Mouse (Mus musculus): ENCODE results near the gene Sult1c2. TPM values are rescaled to one million over a fixed set of nuclear protein-coding genes. Genes with fewer than 3 reads are reported as not detected.
A peak's percentile ranks its signal among the peaks of the same experiment; 100 is the strongest.
"Not testable (repeated sequence)": the region's sequence is repeated elsewhere in the genome, so short reads cannot be mapped to it uniquely, and the experiment has no call there.

Sult1c2 gene
- total and polyA plus RNA-seq, 3 experiments = not detected

- TF ChIP-seq RAD21 (IDR thresholded peaks at IDR 0.05; ENCODE audit: low read depth, low read length) (no peak), ETS1 (IDR thresholded peaks at IDR 0.05; ENCODE audit: low read depth, low read length) (no peak), MAX (IDR thresholded peaks at IDR 0.05; ENCODE audit: low read length) (no peak)
- H3K4me1 ChIP-seq (ENCODE audit: control insufficient read depth in 1 of 2, insufficient read depth in 2 of 2, low read length in 2 of 2) = no peaks in the 10 kb centered on the region
- no peaks in the 10 kb centered on the region for H3K79me2 ChIP-seq (ENCODE audit: control insufficient read depth, insufficient read depth, low read length, poor library complexity)
- H3K9ac ChIP-seq (ENCODE audit: control insufficient read depth, low read depth, low read length, poor library complexity, severe bottlenecking) = no peak overlapping the region
- no peaks in the 10 kb centered on the region for H3K36me3 ChIP-seq (ENCODE audit: control insufficient read depth in 1 of 2, insufficient read depth in 2 of 2, low read length in 2 of 2)
- no peaks in the 10 kb centered on the region for H3K9me3 ChIP-seq (replicated peaks; ENCODE audit: insufficient read depth, low read length)
- H3K4me3 ChIP-seq (ENCODE audit: control insufficient read depth in 1 of 2, insufficient read depth in 1 of 2, low read depth in 2 of 2, low read length in 2 of 2) = no peak overlapping the region
- DNase-seq (ENCODE audit: low read depth, low spot score) = no peak
- no peak overlapping the region for H3K27ac ChIP-seq (ENCODE audit: control insufficient read depth, low read depth, low read length)
- no peaks in the 10 kb centered on the region for H3K27me3 ChIP-seq (ENCODE audit: control insufficient read depth in 1 of 2, insufficient read depth in 2 of 2, low read length in 2 of 2)
Measured at GRCm38 (mm10) chr17:53854992-53855391, 8.9 kb upstream of the Sult1c2 start.

GRCm38 (mm10) chr17:53845796-53846195, 343 bp downstream of the Sult1c2 start:
- Histone ChIP-seq H3K27me3 (ENCODE audit: control insufficient read depth in 1 of 2, insufficient read depth in 2 of 2, low read length in 2 of 2) (no peaks in the 10 kb centered on the region), H3K9ac (ENCODE audit: control insufficient read depth, low read depth, low read length, poor library complexity, severe bottlenecking) (peak overlapping the region; percentile 45; the same call in 1 of the 2 replicates), H3K79me2 (ENCODE audit: control insufficient read depth, insufficient read depth, low read length, poor library complexity) (no peaks in the 10 kb centered on the region), H3K4me3 (ENCODE audit: control insufficient read depth in 1 of 2, insufficient read depth in 1 of 2, low read depth in 2 of 2, low read length in 2 of 2) (no peak overlapping the region), H3K27ac (ENCODE audit: control insufficient read depth, low read depth, low read length) (no peak overlapping the region), H3K4me1 (ENCODE audit: control insufficient read depth in 1 of 2, insufficient read depth in 2 of 2, low read length in 2 of 2) (peaks cover 0 to 2% of the 10 kb centered on the region in 2 experiments; a peak in 1 of 4 replicates), H3K36me3 (ENCODE audit: control insufficient read depth in 1 of 2, insufficient read depth in 2 of 2, low read length in 2 of 2) (no peaks in the 10 kb centered on the region), H3K9me3 (replicated peaks; ENCODE audit: insufficient read depth, low read length) (no peaks in the 10 kb centered on the region)
- peak; percentile 81 for DNase-seq (ENCODE audit: low read depth, low spot score)
- TF ChIP-seq ELF1 (IDR thresholded peaks at IDR 0.05; ENCODE audit: low read depth, low read length) (peak; percentile 75), CTCF (IDR thresholded peaks at IDR 0.05 in 2 of 3, conservative IDR thresholded peaks at IDR 0.05 in 1 of 3; ENCODE audit: control insufficient read depth in 1 of 3, insufficient read depth in 1 of 3, low read depth in 2 of 3, low read length in 3 of 3, poor library complexity in 1 of 3, severe bottlenecking in 1 of 3) (no peak), MYB (IDR thresholded peaks at IDR 0.05; ENCODE audit: low read depth, low read length) (no peak), ZKSCAN1 (IDR thresholded peaks at IDR 0.05; ENCODE audit: low read depth, low read length) (no peak)

GRCm38 (mm10) chr17:53833366-53833765, 12.8 kb downstream of the Sult1c2 start:
- Histone ChIP-seq H3K4me1 (ENCODE audit: control insufficient read depth in 1 of 2, insufficient read depth in 2 of 2, low read length in 2 of 2) (no peaks in the 10 kb centered on the region), H3K79me2 (ENCODE audit: control insufficient read depth, insufficient read depth, low read length, poor library complexity) (no peaks in the 10 kb centered on the region), H3K36me3 (ENCODE audit: control insufficient read depth in 1 of 2, insufficient read depth in 2 of 2, low read length in 2 of 2) (no peaks in the 10 kb centered on the region), H3K27me3 (ENCODE audit: control insufficient read depth in 1 of 2, insufficient read depth in 2 of 2, low read length in 2 of 2) (no peaks in the 10 kb centered on the region), H3K4me3 (ENCODE audit: control insufficient read depth in 1 of 2, insufficient read depth in 1 of 2, low read depth in 2 of 2, low read length in 2 of 2) (no peak overlapping the region), H3K9ac (ENCODE audit: control insufficient read depth, low read depth, low read length, poor library complexity, severe bottlenecking) (no peak overlapping the region), H3K27ac (ENCODE audit: control insufficient read depth, low read depth, low read length) (no peak overlapping the region), H3K9me3 (replicated peaks; ENCODE audit: insufficient read depth, low read length) (no peaks in the 10 kb centered on the region)
- DNase-seq (ENCODE audit: low read depth, low spot score) = peak; percentile 39
- peak; percentile 87 for TF ChIP-seq SMC3 (IDR thresholded peaks at IDR 0.05; ENCODE audit: low read depth, low read length)
- TF ChIP-seq ZC3H11A (IDR thresholded peaks at IDR 0.05; ENCODE audit: low read depth, low read length) = peak; percentile 65
- no peak for TF ChIP-seq HCFC1 (IDR thresholded peaks at IDR 0.05; ENCODE audit: low read depth, low read length)
- peak; percentile 77 for TF ChIP-seq RAD21 (IDR thresholded peaks at IDR 0.05; ENCODE audit: low read depth, low read length)
- peak; percentile 36 to 79 (median 65); a peak in 5 of 6 replicates for TF ChIP-seq CTCF (IDR thresholded peaks at IDR 0.05 in 2 of 3, conservative IDR thresholded peaks at IDR 0.05 in 1 of 3; ENCODE audit: control insufficient read depth in 1 of 3, insufficient read depth in 1 of 3, low read depth in 2 of 3, low read length in 3 of 3, poor library complexity in 1 of 3, severe bottlenecking in 1 of 3)

- H3K27me3 ChIP-seq (ENCODE audit: control insufficient read depth in 1 of 2, insufficient read depth in 2 of 2, low read length in 2 of 2); H3K79me2 ChIP-seq (ENCODE audit: control insufficient read depth, insufficient read depth, low read length, poor library complexity); H3K9me3 ChIP-seq (replicated peaks; ENCODE audit: insufficient read depth, low read length); H3K9ac ChIP-seq (ENCODE audit: control insufficient read depth, low read depth, low read length, poor library complexity, severe bottlenecking); H3K4me1 ChIP-seq (ENCODE audit: control insufficient read depth in 1 of 2, insufficient read depth in 2 of 2, low read length in 2 of 2); H3K4me3 ChIP-seq (ENCODE audit: control insufficient read depth in 1 of 2, insufficient read depth in 1 of 2, low read depth in 2 of 2, low read length in 2 of 2); DNase-seq (ENCODE audit: low read depth, low spot score); H3K27ac ChIP-seq (ENCODE audit: control insufficient read depth, low read depth, low read length); H3K36me3 ChIP-seq (ENCODE audit: control insufficient read depth in 1 of 2, insufficient read depth in 2 of 2, low read length in 2 of 2): not testable (repeated sequence)
Measured at GRCm38 (mm10) chr17:53803974-53804373, 42.2 kb downstream of the Sult1c2 start.
